Mouse (Mus musculus) bone marrow macrophage, adult 2 months (primary cell): ENCODE data around the gene Fcgr2b.

Source experiments
- CTCF ChIP-seq: IDR thresholded peaks from 2 replicates; pipeline ENCODE4 v1.5.1; 2012; ENCODE audit warnings: low read depth, mild to moderate bottlenecking, low read length, moderate library complexity
- POLR2A ChIP-seq: IDR thresholded peaks from 2 replicates; pipeline ENCODE4 v1.6.1; 2012; ENCODE audit warnings: mild to moderate bottlenecking, low read depth, low read length, borderline replicate concordance

DNA sequence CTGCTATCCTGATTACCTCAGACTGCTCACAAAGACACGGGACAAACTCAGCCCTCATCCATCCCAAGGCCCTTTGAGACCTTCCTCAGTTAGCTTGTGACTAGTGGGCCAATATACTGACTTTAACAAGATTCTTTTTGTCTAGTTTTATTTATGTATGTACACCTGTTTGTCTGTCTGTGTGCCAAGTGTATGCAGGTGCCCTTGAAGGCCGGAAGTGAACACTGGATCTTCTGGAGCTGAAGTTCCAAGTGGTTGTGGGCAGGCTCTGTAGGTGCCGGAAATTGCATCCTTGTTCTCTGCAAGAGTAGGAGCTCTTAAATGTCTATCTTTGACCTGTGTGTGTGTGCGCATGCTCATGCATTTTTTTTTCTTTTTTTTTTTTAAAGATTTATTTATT, 47.1 kb downstream of the Fcgr2b start:
- no peak for TF ChIP-seq CTCF
- TF ChIP-seq POLR2A: no peak
